Mouse (Mus musculus): ENCODE measurements at regions not wholly inside any gene's neighbourhood (a gene's known extent, or its start where the extent isn't known, plus 50 kb on each side); places are given as distances from the start of the nearest gene placed in this dataset.

GRCm38 (mm10) chr2:19741508-19741907 lies 84.0 kb downstream of the Otud1 start:
- H3K9me3 ChIP-seq (ENCODE audit: control insufficient read depth, low read length) = no peaks in the 10 kb centered on the region
- no peaks in the 10 kb centered on the region for H3K36me3 ChIP-seq (ENCODE audit: control insufficient read depth, insufficient read depth, low read length)
- H3K27me3 ChIP-seq (ENCODE audit: control insufficient read depth, insufficient read depth, low read length) = no peaks in the 10 kb centered on the region
- no peak overlapping the region for H3K4me3 ChIP-seq (ENCODE audit: control insufficient read depth in 1 of 2, insufficient read depth in 1 of 2, low read depth in 1 of 2, low read length in 2 of 2)
- no peaks in the 10 kb centered on the region for H3K4me1 ChIP-seq (ENCODE audit: control insufficient read depth in 2 of 2, insufficient read depth in 2 of 2, low read length in 2 of 2)
- H3K4me2 ChIP-seq (ENCODE audit: low read length) = no peak overlapping the region
- no peak overlapping the region for H3K27ac ChIP-seq (replicated peaks in 1 of 2; ENCODE audit: control insufficient read depth in 1 of 2, insufficient read depth in 1 of 2, low read depth in 2 of 2, low read length in 2 of 2)
- H3K9ac ChIP-seq (ENCODE audit: low read length) = no peak overlapping the region
- ATAC-seq (ENCODE audit: insufficient number of reproducible peaks, insufficient read depth, low FRiP score, low read depth) = no peak

GRCm38 (mm10) chr2:19743467-19743866 lies 85.9 kb downstream of the Otud1 start:
- Histone ChIP-seq H3K27me3 (ENCODE audit: control insufficient read depth, insufficient read depth, low read length) (no peaks in the 10 kb centered on the region), H3K9ac (ENCODE audit: low read length) (no peak overlapping the region), H3K27ac (replicated peaks in 1 of 2; ENCODE audit: control insufficient read depth in 1 of 2, insufficient read depth in 1 of 2, low read depth in 2 of 2, low read length in 2 of 2) (no peak overlapping the region), H3K4me2 (ENCODE audit: low read length) (no peak overlapping the region), H3K4me3 (ENCODE audit: control insufficient read depth in 1 of 2, insufficient read depth in 1 of 2, low read depth in 1 of 2, low read length in 2 of 2) (no peak overlapping the region), H3K9me3 (ENCODE audit: control insufficient read depth, low read length) (no peaks in the 10 kb centered on the region), H3K4me1 (ENCODE audit: control insufficient read depth in 2 of 2, insufficient read depth in 2 of 2, low read length in 2 of 2) (no peaks in the 10 kb centered on the region), H3K36me3 (ENCODE audit: control insufficient read depth, insufficient read depth, low read length) (no peaks in the 10 kb centered on the region)
- ATAC-seq (ENCODE audit: insufficient number of reproducible peaks, insufficient read depth, low FRiP score, low read depth) = no peak
- WGBS = 87% methylated on average over 4 of the region's 4 CpGs

GRCm38 (mm10) chr2:19744986-19745660 lies 87.6 kb downstream of the Otud1 start:
- H3K27ac ChIP-seq (replicated peaks in 1 of 2; ENCODE audit: control insufficient read depth in 1 of 2, insufficient read depth in 1 of 2, low read depth in 2 of 2, low read length in 2 of 2) = no peak overlapping the region
- no peak overlapping the region for H3K4me2 ChIP-seq (ENCODE audit: low read length)
- no peak overlapping the region for H3K4me3 ChIP-seq (ENCODE audit: control insufficient read depth in 1 of 2, insufficient read depth in 1 of 2, low read depth in 1 of 2, low read length in 2 of 2)
- no peaks in the 10 kb centered on the region for H3K27me3 ChIP-seq (ENCODE audit: control insufficient read depth, insufficient read depth, low read length)
- H3K36me3 ChIP-seq (ENCODE audit: control insufficient read depth, insufficient read depth, low read length) = no peaks in the 10 kb centered on the region
- H3K4me1 ChIP-seq (ENCODE audit: control insufficient read depth in 2 of 2, insufficient read depth in 2 of 2, low read length in 2 of 2) = no peaks in the 10 kb centered on the region
- WGBS = 86% methylated on average over 2 of the region's 2 CpGs
- no peak for ATAC-seq (ENCODE audit: insufficient number of reproducible peaks, insufficient read depth, low FRiP score, low read depth)
- H3K9ac ChIP-seq (ENCODE audit: low read length) = no peak overlapping the region
- no peaks in the 10 kb centered on the region for H3K9me3 ChIP-seq (ENCODE audit: control insufficient read depth, low read length)

- ATAC-seq (ENCODE audit: insufficient number of reproducible peaks, insufficient read depth, low FRiP score, low read depth) = no peak
Measured at GRCm38 (mm10) chr2:19752753-19753152, 95.2 kb downstream of the Otud1 start.

GRCm38 (mm10) chr2:19753479-19753878 lies 95.9 kb downstream of the Otud1 start:
- Histone ChIP-seq H3K36me3 (ENCODE audit: control insufficient read depth, insufficient read depth, low read length) (no peaks in the 10 kb centered on the region), H3K9ac (ENCODE audit: low read length) (no peak overlapping the region), H3K27me3 (ENCODE audit: control insufficient read depth, insufficient read depth, low read length) (no peaks in the 10 kb centered on the region), H3K27ac (replicated peaks in 1 of 2; ENCODE audit: control insufficient read depth in 1 of 2, insufficient read depth in 1 of 2, low read depth in 2 of 2, low read length in 2 of 2) (no peak overlapping the region), H3K4me3 (ENCODE audit: control insufficient read depth in 1 of 2, insufficient read depth in 1 of 2, low read depth in 1 of 2, low read length in 2 of 2) (no peak overlapping the region), H3K4me2 (ENCODE audit: low read length) (no peak overlapping the region), H3K9me3 (ENCODE audit: control insufficient read depth, low read length) (no peaks in the 10 kb centered on the region), H3K4me1 (ENCODE audit: control insufficient read depth in 2 of 2, insufficient read depth in 2 of 2, low read length in 2 of 2) (no peaks in the 10 kb centered on the region; a peak in 2 of 4 replicates)
- ATAC-seq (ENCODE audit: insufficient number of reproducible peaks, insufficient read depth, low FRiP score, low read depth) = no peak

More at GRCm38 (mm10) chr2:19752753-19753152, 95.2 kb downstream of the Otud1 start:
- Histone ChIP-seq H3K4me2 (ENCODE audit: low read length) (no peak overlapping the region), H3K4me3 (ENCODE audit: control insufficient read depth in 1 of 2, insufficient read depth in 1 of 2, low read depth in 1 of 2, low read length in 2 of 2) (no peak overlapping the region), H3K36me3 (ENCODE audit: control insufficient read depth, insufficient read depth, low read length) (no peaks in the 10 kb centered on the region), H3K9ac (ENCODE audit: low read length) (no peak overlapping the region), H3K9me3 (ENCODE audit: control insufficient read depth, low read length) (no peaks in the 10 kb centered on the region), H3K27me3 (ENCODE audit: control insufficient read depth, insufficient read depth, low read length) (no peaks in the 10 kb centered on the region), H3K27ac (replicated peaks in 1 of 2; ENCODE audit: control insufficient read depth in 1 of 2, insufficient read depth in 1 of 2, low read depth in 2 of 2, low read length in 2 of 2) (no peak overlapping the region), H3K4me1 (ENCODE audit: control insufficient read depth in 2 of 2, insufficient read depth in 2 of 2, low read length in 2 of 2) (no peaks in the 10 kb centered on the region; a peak in 2 of 4 replicates)
- WGBS = 80% methylated on average over 11 of the region's 11 CpGs

GRCm38 (mm10) chr2:19757910-19758309 lies 100.4 kb downstream of the Otud1 start:
- H3K27ac ChIP-seq (replicated peaks in 1 of 2; ENCODE audit: control insufficient read depth in 1 of 2, insufficient read depth in 1 of 2, low read depth in 2 of 2, low read length in 2 of 2) = no peak overlapping the region
- no peak overlapping the region for H3K9ac ChIP-seq (ENCODE audit: low read length)
- peaks cover 0 to 2% of the 10 kb centered on the region in 2 experiments; a peak in 3 of 4 replicates for H3K4me1 ChIP-seq (ENCODE audit: control insufficient read depth in 2 of 2, insufficient read depth in 2 of 2, low read length in 2 of 2)
- no peak for ATAC-seq (ENCODE audit: insufficient number of reproducible peaks, insufficient read depth, low FRiP score, low read depth)
- H3K4me3 ChIP-seq (ENCODE audit: control insufficient read depth in 1 of 2, insufficient read depth in 1 of 2, low read depth in 1 of 2, low read length in 2 of 2) = no peak overlapping the region
- WGBS = 69% methylated on average over 4 of the region's 4 CpGs
- peaks cover 3% of the 10 kb centered on the region; the same call in 1 of the 2 replicates for H3K9me3 ChIP-seq (ENCODE audit: control insufficient read depth, low read length)
- H3K36me3 ChIP-seq (ENCODE audit: control insufficient read depth, insufficient read depth, low read length) = no peaks in the 10 kb centered on the region
- H3K4me2 ChIP-seq (ENCODE audit: low read length) = no peak overlapping the region
- H3K27me3 ChIP-seq (ENCODE audit: control insufficient read depth, insufficient read depth, low read length) = no peaks in the 10 kb centered on the region

- H3K4me3 ChIP-seq (ENCODE audit: control insufficient read depth in 1 of 2, insufficient read depth in 1 of 2, low read depth in 1 of 2, low read length in 2 of 2) = no peak overlapping the region
- H3K9me3 ChIP-seq (ENCODE audit: control insufficient read depth, low read length) = peaks cover 3% of the 10 kb centered on the region; the same call in 1 of the 2 replicates
- H3K27ac ChIP-seq (replicated peaks in 1 of 2; ENCODE audit: control insufficient read depth in 1 of 2, insufficient read depth in 1 of 2, low read depth in 2 of 2, low read length in 2 of 2) = no peak overlapping the region
- H3K27me3 ChIP-seq (ENCODE audit: control insufficient read depth, insufficient read depth, low read length) = no peaks in the 10 kb centered on the region
- WGBS = 20% methylated on average over 2 of the region's 2 CpGs
- peaks cover 0 to 2% of the 10 kb centered on the region in 2 experiments; a peak in 3 of 4 replicates for H3K4me1 ChIP-seq (ENCODE audit: control insufficient read depth in 2 of 2, insufficient read depth in 2 of 2, low read length in 2 of 2)
- no peak overlapping the region for H3K9ac ChIP-seq (ENCODE audit: low read length)
- ATAC-seq (ENCODE audit: insufficient number of reproducible peaks, insufficient read depth, low FRiP score, low read depth) = no peak
- no peaks in the 10 kb centered on the region for H3K36me3 ChIP-seq (ENCODE audit: control insufficient read depth, insufficient read depth, low read length)
- no peak overlapping the region for H3K4me2 ChIP-seq (ENCODE audit: low read length)
Measured at GRCm38 (mm10) chr2:19759169-19759568, 101.6 kb downstream of the Otud1 start.

- no peak for ATAC-seq (ENCODE audit: insufficient number of reproducible peaks, insufficient read depth, low FRiP score, low read depth)
- Histone ChIP-seq H3K4me1 (ENCODE audit: control insufficient read depth in 2 of 2, insufficient read depth in 2 of 2, low read length in 2 of 2) (peaks cover 0 to 2% of the 10 kb centered on the region in 2 experiments; a peak in 3 of 4 replicates), H3K4me3 (ENCODE audit: control insufficient read depth in 1 of 2, insufficient read depth in 1 of 2, low read depth in 1 of 2, low read length in 2 of 2) (no peak overlapping the region), H3K4me2 (ENCODE audit: low read length) (no peak overlapping the region), H3K36me3 (ENCODE audit: control insufficient read depth, insufficient read depth, low read length) (no peaks in the 10 kb centered on the region), H3K27ac (replicated peaks in 1 of 2; ENCODE audit: control insufficient read depth in 1 of 2, insufficient read depth in 1 of 2, low read depth in 2 of 2, low read length in 2 of 2) (no peak overlapping the region), H3K9ac (ENCODE audit: low read length) (no peak overlapping the region), H3K27me3 (ENCODE audit: control insufficient read depth, insufficient read depth, low read length) (no peaks in the 10 kb centered on the region), H3K9me3 (ENCODE audit: control insufficient read depth, low read length) (peaks cover 3% of the 10 kb centered on the region; the same call in 1 of the 2 replicates)
- 77% methylated on average over 4 of the region's 6 CpGs for WGBS
Measured at GRCm38 (mm10) chr2:19759577-19759976, 102.0 kb downstream of the Otud1 start.
